Mouse (Mus musculus): ENCODE data around the gene Pced1b. TPM values are rescaled to one million over a fixed set of nuclear protein-coding genes. Genes with fewer than 3 reads are reported as not detected.

The Pced1b gene
- total RNA-seq, 2 experiments from 2014 or later: 1.1 to 1.4 TPM

GRCm38 (mm10) chr15:97255800-97256199 is 8.9 kb downstream of the Pced1b start:
- DNase-seq: no peak
- intact Hi-C loops (cut with DNase I): no loop called here

GRCm38 (mm10) chr15:97256411-97256810 is 9.5 kb downstream of the Pced1b start:
- no peak for DNase-seq
- intact Hi-C loops (cut with DNase I): no loop called here

- DNase-seq: no peak
- intact Hi-C loops (cut with DNase I): no loop called here
These were observed 10.4 kb downstream of the Pced1b start for GRCm38 (mm10) chr15:97257206-97257775.

GRCm38 (mm10) chr15:97258483-97259230 is 11.8 kb downstream of the Pced1b start:
- DNase-seq: no peak
- intact Hi-C loops (cut with DNase I): no loop called here

GRCm38 (mm10) chr15:97259300-97259699 is 12.4 kb downstream of the Pced1b start:
- no peak for DNase-seq
- intact Hi-C loops (cut with DNase I): no loop called here

GRCm38 (mm10) chr15:97259968-97260597 is 13.2 kb downstream of the Pced1b start:
- DNase-seq: no peak
- intact Hi-C loops (cut with DNase I): no loop called here

- DNase-seq: no peak
- intact Hi-C loops (cut with DNase I): no loop called here
These were observed 15.3 kb downstream of the Pced1b start for GRCm38 (mm10) chr15:97262251-97262650.

- no peak for DNase-seq
- intact Hi-C loops (cut with DNase I): no loop called here
These were observed 19.4 kb downstream of the Pced1b start for GRCm38 (mm10) chr15:97266236-97266845.

- intact Hi-C loops (cut with DNase I): no loop called here
- no peak for DNase-seq
These were observed 20.3 kb downstream of the Pced1b start for GRCm38 (mm10) chr15:97267094-97267695.

GRCm38 (mm10) chr15:97271985-97272697 is 25.2 kb downstream of the Pced1b start:
- no peak for DNase-seq
- intact Hi-C loops (cut with DNase I): no loop called here

- intact Hi-C loops (cut with DNase I): no loop called here
- DNase-seq: no peak
These were observed 25.9 kb downstream of the Pced1b start for GRCm38 (mm10) chr15:97272831-97273230.

- intact Hi-C loops (cut with DNase I): no loop called here
- no peak for DNase-seq
These were observed 28.9 kb downstream of the Pced1b start for GRCm38 (mm10) chr15:97275626-97276395.

- intact Hi-C loops (cut with DNase I): no loop called here
- DNase-seq: no peak
These were observed 29.8 kb downstream of the Pced1b start for GRCm38 (mm10) chr15:97276660-97277153.

- intact Hi-C loops (cut with DNase I): no loop called here
- DNase-seq: no peak
These were observed 30.4 kb downstream of the Pced1b start for GRCm38 (mm10) chr15:97277328-97277727.

- no peak for DNase-seq
- intact Hi-C loops (cut with DNase I): no loop called here
These were observed 31.5 kb downstream of the Pced1b start for GRCm38 (mm10) chr15:97278340-97278948.

- intact Hi-C loops (cut with DNase I): no loop called here
These were observed 33.2 kb downstream of the Pced1b start for GRCm38 (mm10) chr15:97280131-97280530.

GRCm38 (mm10) chr15:97280776-97281175 is 33.9 kb downstream of the Pced1b start:
- intact Hi-C loops (cut with DNase I): no loop called here
- no peak for DNase-seq

More at GRCm38 (mm10) chr15:97280131-97280530, 33.2 kb downstream of the Pced1b start:
- DNase-seq: no peak

GRCm38 (mm10) chr15:97281712-97282571 is 35.0 kb downstream of the Pced1b start:
- intact Hi-C loops (cut with DNase I): no loop called here
- no peak for DNase-seq
